Mouse (Mus musculus) liver, embryonic 14.5 days (tissue): ENCODE measurements around the gene Fa2h.

Source experiments
- CTCF ChIP-seq: IDR thresholded peaks from 2 replicates; pipeline ENCODE4 v1.5.1; 2016; ENCODE audit warnings: antibody characterized with exemption, low read depth, control low read depth
- EP300 ChIP-seq: IDR thresholded peaks from 2 replicates; pipeline ENCODE4 v1.6.1; 2016; ENCODE audit warnings: antibody characterized with exemption, low read depth

DNA sequence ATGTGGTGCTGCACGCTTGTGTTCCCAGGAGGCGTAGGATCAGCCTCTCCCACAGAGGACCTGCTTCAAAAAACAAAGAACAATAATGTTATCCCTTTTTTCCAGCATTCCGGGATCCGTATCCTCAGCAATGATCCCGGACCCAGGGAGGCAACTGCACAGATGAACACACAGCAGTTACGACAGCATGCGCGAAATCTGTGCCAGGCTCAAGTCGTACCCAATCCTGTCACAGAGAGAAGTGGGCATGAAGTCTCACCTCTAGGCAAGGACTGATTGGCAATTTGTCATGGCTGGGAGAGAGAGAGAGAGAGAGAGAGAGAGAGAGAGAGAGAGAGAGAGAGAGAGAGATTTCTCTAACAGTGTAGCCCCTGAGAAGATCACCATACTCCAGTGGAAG lies 31.0 kb upstream of the Fa2h start:
- no peak for TF ChIP-seq CTCF
- no peak for TF ChIP-seq EP300
